Mouse (Mus musculus) bone marrow, adult 2 months (tissue): Measurements from ENCODE around the gene Fnip2.

Experiments
- CTCF ChIP-seq: fragments of 200-500 bp; IDR thresholded peaks from 2 replicates; pipeline ENCODE4 v1.5.1; 2011; ENCODE audit warnings: low read length, control low read depth; ENCODE audit not compliant: control insufficient read depth, insufficient read depth
- POLR2A ChIP-seq: fragments of 200-500 bp; IDR thresholded peaks from 2 replicates; pipeline ENCODE4 v1.6.1; 2011; ENCODE audit warnings: low read depth, mild to moderate bottlenecking, control low read depth, low read length, borderline replicate concordance; ENCODE audit not compliant: control insufficient read depth

GRCm38 (mm10) chr3:79569351-79569681 is 1.7 kb upstream of the Fnip2 start:
- no peak for TF ChIP-seq CTCF
- TF ChIP-seq POLR2A = no peak
